Mouse (Mus musculus) layer of hippocampus, postnatal 14 days (tissue): ENCODE results near the gene Nutf2-ps1. TPM values are rescaled to one million over a fixed set of nuclear protein-coding genes. Genes with fewer than 3 reads are reported as not detected.

ENCODE experiments used
- DNase-seq, 2 experiments: peaks; one replicate each; pipeline ENCODE4 v3.0.0; 2021 to 2022; ENCODE audit warnings: low spot score in 2 of 2, mixed read lengths in 1 of 2
- total RNA-seq, 2 experiments: library from RNA; stranded (reverse); gene quantifications; 2 replicates each; pipeline ENCODE4 v1.2.3; 2021

Gene Nutf2-ps1
- total RNA-seq, 2 experiments from 2014 or later: 29.8 to 45.3 TPM

GRCm38 (mm10) chr19:53571501-53572428 lies 17.1 kb downstream of the Nutf2-ps1 start:
- no peak for DNase-seq

- no peak for DNase-seq
Measured at GRCm38 (mm10) chr19:53571056-53571455, 17.8 kb downstream of the Nutf2-ps1 start.

DNA sequence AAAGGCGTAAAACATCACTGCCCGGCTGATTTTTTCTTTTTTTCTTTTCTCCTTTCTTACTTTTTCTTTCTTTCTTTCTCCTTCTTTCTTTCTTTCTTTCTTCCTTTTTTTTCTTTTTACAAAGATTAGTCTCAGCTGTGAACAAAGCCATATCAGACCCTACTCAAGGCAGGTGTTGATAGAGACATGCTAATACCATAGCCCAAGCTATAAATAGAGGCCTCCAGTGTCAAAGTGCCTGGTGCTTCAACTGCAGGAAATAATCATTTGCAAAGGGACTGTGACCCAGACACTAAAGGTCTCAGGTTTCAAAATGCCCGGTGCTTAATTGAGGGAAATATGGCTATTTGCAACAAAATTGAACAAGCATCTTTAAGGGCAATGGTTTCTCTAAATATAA lies 20.3 kb downstream of the Nutf2-ps1 start:
- DNase-seq: no peak

GRCm38 (mm10) chr19:53567864-53568263 lies 21.0 kb downstream of the Nutf2-ps1 start:
- no peak for DNase-seq

DNA sequence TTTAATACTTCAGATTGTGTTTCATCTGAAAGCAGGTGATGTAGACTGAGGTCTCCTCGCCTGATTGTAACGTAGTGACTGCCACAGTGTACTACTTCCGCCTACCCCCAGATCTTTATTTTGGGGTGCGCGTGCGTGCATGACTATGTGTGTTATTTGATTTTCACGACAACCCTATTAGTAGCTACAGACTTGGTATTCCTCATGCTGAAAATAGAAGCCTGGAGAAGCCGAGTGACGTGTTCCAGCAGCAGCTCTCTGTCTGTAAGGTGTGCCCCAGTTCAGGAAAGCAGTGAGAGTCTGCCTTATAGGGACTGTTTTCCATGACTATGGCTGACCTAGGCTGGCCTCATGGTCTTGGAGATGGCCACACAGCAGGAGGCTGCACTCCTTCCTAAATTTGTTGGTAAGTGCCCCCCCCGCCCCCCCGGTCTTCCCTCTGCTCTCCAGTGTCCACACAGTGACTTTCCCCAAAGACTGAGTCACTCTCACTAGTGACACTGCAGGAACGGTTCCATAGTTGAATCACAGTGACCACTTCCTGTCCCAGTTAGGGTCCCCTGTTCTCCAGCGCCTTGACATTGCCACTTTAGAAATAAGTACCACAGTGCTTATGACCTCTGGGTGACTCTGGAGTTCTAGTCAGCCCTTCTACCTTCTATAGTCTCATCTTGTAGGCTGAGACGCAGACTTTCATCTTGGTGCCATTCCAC lies 23.1 kb downstream of the Nutf2-ps1 start:
- DNase-seq: no peak

DNA sequence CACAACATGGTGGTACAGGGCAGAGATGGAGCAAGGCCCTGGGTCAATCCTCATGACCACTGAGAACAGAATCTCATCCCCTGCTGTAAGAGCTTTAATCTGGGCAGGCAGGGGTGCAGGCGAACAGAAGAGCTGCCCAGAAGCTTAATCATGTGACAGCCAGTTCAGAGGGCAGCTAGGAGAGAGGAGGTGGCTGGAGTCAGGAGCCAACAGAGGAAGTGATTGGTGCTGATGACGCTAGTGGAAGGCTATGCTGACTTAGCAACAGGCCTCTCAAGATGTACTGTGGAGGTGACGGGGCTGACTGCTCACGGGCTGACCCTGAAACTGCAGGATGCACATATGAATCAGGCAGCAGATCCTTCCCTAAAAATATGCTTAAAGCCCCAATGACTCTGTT lies 24.7 kb downstream of the Nutf2-ps1 start:
- no peak for DNase-seq

DNA sequence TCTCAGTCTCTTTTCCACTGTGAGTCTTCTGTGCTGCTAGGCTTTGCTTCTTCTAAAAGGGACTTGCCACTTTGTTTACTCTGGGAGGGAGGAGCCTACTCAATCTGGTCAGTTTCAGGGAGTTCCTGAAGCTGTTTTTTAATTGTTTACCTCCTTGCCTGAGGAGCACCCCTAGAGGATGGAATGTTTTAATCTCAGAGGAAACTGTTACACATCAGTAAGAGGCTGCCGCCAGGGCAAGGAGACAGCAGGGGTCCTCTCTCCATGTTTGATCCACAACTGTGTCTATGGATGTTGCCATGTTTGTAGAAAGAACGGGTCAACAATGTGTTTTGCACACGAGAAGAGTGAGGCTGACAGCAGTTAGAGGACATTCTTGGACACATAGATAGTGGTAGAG lies 28.4 kb downstream of the Nutf2-ps1 start:
- no peak for DNase-seq

GRCm38 (mm10) chr19:53557267-53557936 lies 31.5 kb downstream of the Nutf2-ps1 start:
- DNase-seq: no peak

GRCm38 (mm10) chr19:53556841-53557240 lies 32.0 kb downstream of the Nutf2-ps1 start:
- no peak for DNase-seq

GRCm38 (mm10) chr19:53554981-53555616 lies 33.8 kb downstream of the Nutf2-ps1 start:
- DNase-seq: no peak

- no peak for DNase-seq
Measured at GRCm38 (mm10) chr19:53554402-53554801, 34.5 kb downstream of the Nutf2-ps1 start.

GRCm38 (mm10) chr19:53552795-53553194 lies 36.1 kb downstream of the Nutf2-ps1 start:
- no peak for DNase-seq

GRCm38 (mm10) chr19:53552216-53552786 lies 36.6 kb downstream of the Nutf2-ps1 start:
- DNase-seq: no peak

GRCm38 (mm10) chr19:53550972-53551371 lies 37.9 kb downstream of the Nutf2-ps1 start:
- DNase-seq: no peak

GRCm38 (mm10) chr19:53547597-53547996 lies 41.3 kb downstream of the Nutf2-ps1 start:
- no peak for DNase-seq

DNA sequence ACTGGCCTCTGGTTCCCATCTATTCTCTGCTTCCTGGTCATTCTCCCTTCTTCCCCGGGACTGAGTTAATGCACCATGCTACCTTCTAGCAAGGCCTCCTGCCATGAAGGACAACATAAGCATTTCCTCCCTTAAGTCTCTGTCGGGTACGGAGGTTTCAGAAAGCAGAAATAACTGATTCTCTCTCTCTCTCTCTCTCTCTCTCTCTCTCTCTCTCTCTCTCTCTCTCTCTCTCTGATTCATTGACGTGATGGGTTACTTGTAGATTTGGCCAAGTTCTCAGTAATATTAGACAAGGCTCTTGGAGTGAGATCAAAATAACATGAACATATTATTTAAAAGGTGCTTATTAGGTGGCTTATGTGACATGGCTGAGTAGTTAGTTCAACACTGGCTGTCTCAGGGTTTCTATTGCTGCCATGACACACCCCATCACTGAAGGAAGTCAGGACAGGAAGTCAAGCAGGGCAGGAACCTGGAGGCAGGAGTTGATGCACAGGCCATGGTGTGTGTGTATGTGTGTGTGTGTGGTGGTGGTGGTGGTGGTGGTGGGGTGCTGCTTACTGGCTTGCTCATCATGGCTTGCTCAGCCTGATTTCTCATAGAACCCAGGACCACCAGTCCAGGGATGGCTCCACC lies 43.8 kb downstream of the Nutf2-ps1 start:
- DNase-seq: no peak

DNA sequence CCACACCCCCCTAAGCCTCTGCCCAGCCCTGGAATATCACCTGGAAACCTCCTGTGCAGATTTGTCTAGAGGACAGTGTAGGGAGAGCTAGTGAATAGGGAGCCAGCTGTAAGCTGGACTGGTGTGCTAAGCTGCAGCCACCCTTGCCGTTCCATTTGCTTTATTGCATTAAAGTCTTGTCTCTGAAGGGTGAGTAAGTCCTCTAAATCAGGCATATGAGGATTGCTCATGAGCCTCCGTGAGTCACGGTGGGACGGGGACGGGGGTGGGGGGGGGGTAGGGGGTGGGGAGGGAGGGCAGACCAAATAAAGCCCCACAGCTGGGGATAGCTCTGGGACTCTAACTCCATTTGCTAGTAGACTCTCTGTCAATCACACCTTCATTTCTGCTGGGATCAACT lies 45.3 kb downstream of the Nutf2-ps1 start:
- no peak for DNase-seq

DNA sequence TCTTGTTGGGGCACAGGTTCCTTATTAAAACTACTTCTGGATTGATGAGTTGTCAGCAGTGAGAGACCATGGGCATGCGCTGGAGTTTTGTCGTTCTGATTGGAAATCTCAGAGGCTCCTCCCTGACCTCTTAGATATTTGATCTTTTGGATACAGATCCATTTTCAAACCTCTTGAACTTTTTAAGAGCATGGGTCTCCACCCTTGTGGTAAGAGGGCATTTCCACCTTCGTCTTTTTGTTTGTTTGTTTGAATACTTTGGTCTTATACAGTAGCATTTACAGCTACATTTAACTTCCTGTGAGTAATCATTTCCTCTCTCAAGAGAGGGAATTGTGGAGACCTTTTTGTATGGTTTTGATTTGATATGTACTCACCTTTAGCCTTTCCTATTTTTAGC lies 49.6 kb downstream of the Nutf2-ps1 start:
- DNase-seq: no peak

DNA sequence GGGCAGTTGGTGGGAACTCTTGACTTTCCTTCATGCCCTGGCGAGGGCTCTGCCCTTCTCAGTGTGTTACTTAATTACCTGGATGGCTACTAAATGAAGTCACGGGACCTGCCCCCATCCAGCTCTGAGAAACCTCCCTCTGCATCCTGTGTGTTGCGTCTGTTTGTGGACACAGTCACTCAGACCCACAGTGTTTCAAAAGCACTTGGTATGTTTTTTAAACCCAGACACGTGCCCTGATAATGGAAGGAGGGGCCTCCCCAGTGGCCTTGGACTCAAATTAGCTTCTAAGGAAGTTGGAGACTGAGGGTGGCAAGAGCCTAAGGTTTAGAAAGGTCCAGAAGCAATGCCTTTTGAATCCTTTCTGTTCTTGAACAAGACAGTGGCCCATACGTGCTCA lies 50.1 kb downstream of the Nutf2-ps1 start:
- DNase-seq: no peak
